In genomic region chr11:118423266-118423971, GRCm38 (mm10) we compare ENCODE assay signal across 8 mouse cellular contexts. TPM values are rescaled to one million over a fixed set of nuclear protein-coding genes. Genes with fewer than 3 reads are reported as not detected.
DNase-seq lines count a peak whose midpoint lies in the region; ATAC-seq lines count a peak whose summit lies in the region.

No protein-coding gene starts in this region.

- DNase-seq in MN1 (ENCODE audit: low spot score) = peak; percentile 83
- peak; percentile 78 for DNase-seq in cerebellum, adult 8-10 months
- peak; percentile 68 to 70 for DNase-seq in frontal cortex, postnatal 10 days (ENCODE audit: low spot score in 2 of 2)
- peak; percentile 80 to 82 for DNase-seq in layer of hippocampus, postnatal 36 days
- peak; percentile 78 for DNase-seq in lung, postnatal 25 days (ENCODE audit: low spot score)
- peak; percentile 92 for DNase-seq in right cerebral cortex, postnatal 10 days (ENCODE audit: low spot score in 2 of 2)
- peak; percentile 53 for DNase-seq in yolk sac, embryonic 10.5 days (ENCODE audit: low spot score)

- H3K27ac ChIP-seq in hindbrain, embryonic 13.5 days = peak overlapping the region; percentile 55; the same call in 1 of the 2 replicates

- ATAC-seq in hindbrain, embryonic 13.5 days (ENCODE audit: low FRiP score) = 0 out of 2 replicates have a peak, but pooled peaks have one; percentile 9

- WGBS in hindbrain, embryonic 13.5 days = 8% methylated on average over 18 of the region's 18 CpGs

- H3K4me2 ChIP-seq in hindbrain, embryonic 13.5 days = peak overlapping the region; percentile 39

- H3K27me3 ChIP-seq in hindbrain, embryonic 13.5 days = peaks cover 7% of the 10 kb centered on the region; the same call in 1 of the 2 replicates

- no peaks in the 10 kb centered on the region for H3K9me3 ChIP-seq in hindbrain, embryonic 13.5 days

- H3K9ac ChIP-seq in hindbrain, embryonic 13.5 days = peak overlapping the region; percentile 55

- no peak overlapping the region for H3K4me3 ChIP-seq in hindbrain, embryonic 13.5 days

- no peaks in the 10 kb centered on the region for H3K36me3 ChIP-seq in hindbrain, embryonic 13.5 days

- H3K4me1 ChIP-seq in hindbrain, embryonic 13.5 days (replicated peaks) = peaks cover 39% of the 10 kb centered on the region

RNA-seq across cellular contexts. Expression of gene Cant1, which starts 4.5 kb away (rescaled TPM):
- 24.4 and 24.9 TPM in 2 replicates for polyA plus RNA-seq in hindbrain, embryonic 13.5 days (2015; fragmentation: Nextera tagmentation; extraction: Ambion mirVana)
- total RNA-seq in layer of hippocampus, postnatal 36 days (2021) = 10 to 100 TPM; 39.9 TPM

RNA-seq across cellular contexts. Expression of gene C1qtnf1, which starts 4.6 kb away (rescaled TPM):
- 2.8 and 3.4 TPM in 2 replicates for polyA plus RNA-seq in hindbrain, embryonic 13.5 days (2015; fragmentation: Nextera tagmentation; extraction: Ambion mirVana)
- 1 to 10 TPM; 2.2 to 2.7 TPM for total RNA-seq in layer of hippocampus, postnatal 36 days (2021)

RNA-seq across cellular contexts. Expression of gene Lgals3bp, which starts 21.5 kb away (rescaled TPM):
- polyA plus RNA-seq in hindbrain, embryonic 13.5 days (2015; fragmentation: Nextera tagmentation; extraction: Ambion mirVana) = 2.9 and 4.8 TPM in 2 replicates
- 10 to 100 TPM; 17.1 to 17.3 TPM for total RNA-seq in layer of hippocampus, postnatal 36 days (2021)

RNA-seq across cellular contexts. Expression of gene Engase, which starts 53.2 kb away (rescaled TPM):
- polyA plus RNA-seq in hindbrain, embryonic 13.5 days (2015; fragmentation: Nextera tagmentation; extraction: Ambion mirVana) = 7.0 and 7.1 TPM in 2 replicates
- 10 to 100 TPM; 15.2 to 15.5 TPM for total RNA-seq in layer of hippocampus, postnatal 36 days (2021)
